Mouse (Mus musculus) hindbrain, embryonic 11.5 days (tissue): ENCODE data around the gene Chst8. TPM values are rescaled to one million over a fixed set of nuclear protein-coding genes. Genes with fewer than 3 reads are reported as not detected.

Experiments used
- ATAC-seq: fragments of 200-750 bp; cut with Nextera tagmentation; 2 replicates; pipeline ENCODE4 v1.8.0; 2017; ENCODE audit warnings: mild to moderate bottlenecking, moderate TSS enrichment, moderate library complexity; ENCODE audit not compliant: low FRiP score
- DNase-seq: peaks from one replicate; pipeline ENCODE4 v3.0.0-alpha.2; 2015; ENCODE audit warnings: low spot score
- H3K27ac ChIP-seq: fragments of 300-500 bp; sonication (generic); 2 replicates; pipeline ENCODE4 v1.5.1; 2014; ENCODE audit warnings: mild to moderate bottlenecking, low read depth, low read length
- H3K27me3 ChIP-seq: fragments of 300-500 bp; sonication (generic); 2 replicates; pipeline ENCODE4 v1.6.1; 2014; ENCODE audit warnings: mild to moderate bottlenecking, low read length, moderate library complexity, mixed read lengths; ENCODE audit not compliant: control insufficient read depth, insufficient read depth
- H3K36me3 ChIP-seq: fragments of 300-500 bp; sonication (generic); 2 replicates; pipeline ENCODE4 v1.6.1; 2014; ENCODE audit warnings: mild to moderate bottlenecking, low read length, moderate library complexity, mixed read lengths; ENCODE audit not compliant: control insufficient read depth, insufficient read depth
- H3K4me1 ChIP-seq: fragments of 300-500 bp; sonication (generic); replicated peaks from 2 replicates; pipeline ENCODE4 v1.6.1; 2014; ENCODE audit warnings: low read length, mixed read lengths; ENCODE audit not compliant: control insufficient read depth, insufficient read depth
- H3K4me2 ChIP-seq: fragments of 300-500 bp; sonication (generic); replicated peaks from 2 replicates; pipeline ENCODE4 v1.6.1; 2014; ENCODE audit warnings: mild to moderate bottlenecking, low read depth, low read length
- H3K4me3 ChIP-seq: fragments of 300-500 bp; sonication (generic); 2 replicates; pipeline ENCODE4 v1.5.1; 2014; ENCODE audit warnings: low read depth, low read length
- H3K9ac ChIP-seq: fragments of 300-500 bp; sonication (generic); 2 replicates; pipeline ENCODE4 v1.6.1; 2014; ENCODE audit warnings: low read depth, low read length
- H3K9me3 ChIP-seq: fragments of 300-500 bp; sonication (generic); 2 replicates; pipeline ENCODE4 v1.6.1; 2016; ENCODE audit warnings: low read length; ENCODE audit not compliant: control insufficient read depth
- WGBS: fragments of 180-500 bp; shearing (Covaris S2); extraction: QIAGEN DNeasy Blood & Tissue Kit; methylation state at CpG from one replicate; pipeline ENCODE4 v1.1.7; 2014; 5-methylcytosine and 5-hydroxymethylcytosine counted together
- polyA plus RNA-seq: library from polyadenylated mRNA; unstranded; fragments of >200 nt; fragmentation: Nextera tagmentation; extraction: Ambion mirVana; gene quantifications from 2 replicates; pipeline ENCODE4 v1.2.1, GENCODE M21; 2014

Chst8 gene
- polyA plus RNA-seq, 1 experiment from 2014 or later, result 13.5 TPM

GRCm38 (mm10) chr7:34721650-34722048, 90.9 kb downstream of the Chst8 start:
- Histone ChIP-seq H3K27ac (0 out of 2 replicates have a peak overlapping the region, but pooled peaks have one; percentile 17), H3K4me3 (no peak overlapping the region), H3K9me3 (no peaks in the 10 kb centered on the region), H3K27me3 (no peaks in the 10 kb centered on the region), H3K9ac (no peak overlapping the region), H3K4me1 (peaks cover 17% of the 10 kb centered on the region), H3K4me2 (no peak overlapping the region), H3K36me3 (no peaks in the 10 kb centered on the region)
- DNase-seq, result peak; percentile 38
- 5% methylated on average over 5 of the region's 5 CpGs for WGBS
- no peak; the same call in 1 of the 2 replicates for ATAC-seq

GRCm38 (mm10) chr7:34720882-34721649, 91.4 kb downstream of the Chst8 start:
- Histone ChIP-seq H3K27me3 (no peaks in the 10 kb centered on the region), H3K9ac (no peak overlapping the region), H3K4me1 (peaks cover 17% of the 10 kb centered on the region), H3K4me2 (no peak overlapping the region), H3K9me3 (no peaks in the 10 kb centered on the region), H3K36me3 (no peaks in the 10 kb centered on the region), H3K4me3 (no peak overlapping the region), H3K27ac (peak overlapping the region; percentile 17; the same call in 1 of the 2 replicates)
- WGBS, result 30% methylated on average over 5 of the region's 5 CpGs
- DNase-seq (peak; percentile 28), ATAC-seq (0 out of 2 replicates have a peak, but pooled peaks have one; percentile 26)

GRCm38 (mm10) chr7:34719599-34719998, 92.9 kb downstream of the Chst8 start:
- ATAC-seq, result no peak
- 35% methylated on average over 5 of the region's 5 CpGs for WGBS
- H3K36me3 ChIP-seq, result no peaks in the 10 kb centered on the region
- H3K4me1 ChIP-seq, result peaks cover 17% of the 10 kb centered on the region
- H3K4me3 ChIP-seq, result no peak overlapping the region
- no peaks in the 10 kb centered on the region for H3K27me3 ChIP-seq
- no peak overlapping the region for H3K27ac ChIP-seq
- H3K9ac ChIP-seq, result no peak overlapping the region
- peak; percentile 83 for DNase-seq
- H3K4me2 ChIP-seq, result no peak overlapping the region
- H3K9me3 ChIP-seq, result no peaks in the 10 kb centered on the region

GRCm38 (mm10) chr7:34718651-34719050, 93.9 kb downstream of the Chst8 start:
- H3K27ac ChIP-seq, result no peak overlapping the region
- WGBS, result 60% methylated on average over 9 of the region's 9 CpGs
- H3K4me1 ChIP-seq, result peaks cover 17% of the 10 kb centered on the region
- ATAC-seq, result no peak
- no peak for DNase-seq
- H3K27me3 ChIP-seq, result no peaks in the 10 kb centered on the region
- no peaks in the 10 kb centered on the region for H3K9me3 ChIP-seq
- no peaks in the 10 kb centered on the region for H3K36me3 ChIP-seq
- H3K9ac ChIP-seq, result no peak overlapping the region
- no peak overlapping the region for H3K4me2 ChIP-seq
- no peak overlapping the region for H3K4me3 ChIP-seq

- peak overlapping the region; percentile 54; the same call in 1 of the 2 replicates for H3K27ac ChIP-seq
- peak; percentile 62 for ATAC-seq
- WGBS, result 2% methylated on average over 11 of the region's 11 CpGs
These were observed 95.2 kb downstream of the Chst8 start for GRCm38 (mm10) chr7:34717161-34717810.

DNA sequence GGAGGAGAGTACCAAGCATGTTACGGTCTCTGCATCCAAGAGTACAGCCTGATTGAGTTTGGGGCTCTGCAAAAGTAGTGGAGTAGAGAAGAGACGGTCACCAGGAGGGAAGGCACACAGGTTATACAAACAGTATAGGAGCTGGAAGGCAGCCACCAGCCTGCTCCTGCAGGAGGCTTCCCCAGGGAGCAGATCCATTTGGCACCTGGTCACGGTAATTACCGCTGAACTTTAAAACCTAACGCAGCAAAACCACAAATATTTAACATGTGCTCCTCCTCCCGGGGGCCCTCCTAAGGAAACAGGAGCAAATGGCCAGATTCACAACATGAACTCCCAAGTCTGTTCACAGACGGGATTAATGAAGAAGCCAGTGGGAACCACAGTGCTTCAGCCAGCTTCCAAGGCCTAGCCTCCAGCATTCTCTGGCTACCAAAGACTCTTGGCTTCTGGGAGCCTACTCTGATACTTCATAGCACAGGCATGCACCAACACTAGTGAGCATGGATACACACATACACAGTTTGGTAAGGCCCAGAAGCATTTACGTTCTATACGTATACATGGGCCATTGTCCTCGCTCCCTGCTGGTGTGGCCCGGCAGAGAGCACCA, 97.6 kb downstream of the Chst8 start:
- Histone ChIP-seq H3K4me1 (peaks cover 6% of the 10 kb centered on the region), H3K4me2 (no peak overlapping the region), H3K27me3 (no peaks in the 10 kb centered on the region), H3K27ac (0 out of 2 replicates have a peak overlapping the region, but pooled peaks have one; percentile 3), H3K9me3 (no peaks in the 10 kb centered on the region), H3K4me3 (no peak overlapping the region), H3K9ac (no peak overlapping the region), H3K36me3 (no peaks in the 10 kb centered on the region)
- ATAC-seq, result no peak
- DNase-seq, result no peak
- WGBS, result 63% methylated on average over 11 of the region's 11 CpGs

More at GRCm38 (mm10) chr7:34717161-34717810, 95.2 kb downstream of the Chst8 start:
- Histone ChIP-seq H3K27me3 (no peaks in the 10 kb centered on the region), H3K4me3 (no peak overlapping the region), H3K4me2 (no peak overlapping the region), H3K4me1 (peaks cover 15% of the 10 kb centered on the region), H3K36me3 (no peaks in the 10 kb centered on the region), H3K9me3 (no peaks in the 10 kb centered on the region), H3K9ac (peak overlapping the region; percentile 16; the same call in 1 of the 2 replicates)
- peak; percentile 54 for DNase-seq

DNA sequence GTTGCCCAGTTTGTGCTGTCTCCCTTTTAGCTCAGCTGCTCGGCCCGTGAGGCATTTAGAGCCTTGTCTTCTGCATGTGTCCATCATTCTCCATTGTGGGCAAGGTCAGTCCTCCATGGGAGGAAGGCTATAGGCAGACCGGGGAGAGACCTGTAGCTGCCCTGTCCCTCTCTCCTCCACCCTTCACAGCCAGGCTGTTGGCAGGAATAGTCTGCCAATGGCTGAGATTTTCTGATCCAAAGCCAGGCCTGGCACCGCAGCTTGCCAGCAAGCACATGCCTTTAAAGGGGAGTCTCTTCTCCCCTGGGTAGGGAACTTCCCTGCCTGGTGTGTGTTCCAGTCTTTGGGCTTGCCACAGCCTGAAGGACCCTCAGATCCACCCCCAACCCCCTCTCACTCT, 103.4 kb downstream of the Chst8 start:
- H3K4me1 ChIP-seq, result peaks cover 3% of the 10 kb centered on the region; the same call in 1 of the 2 replicates
- no peak overlapping the region for H3K4me2 ChIP-seq
- DNase-seq (no peak), ATAC-seq (no peak)
- no peak overlapping the region for H3K27ac ChIP-seq
- H3K36me3 ChIP-seq, result no peaks in the 10 kb centered on the region
- H3K27me3 ChIP-seq, result no peaks in the 10 kb centered on the region
- 76% methylated on average over 4 of the region's 4 CpGs for WGBS
- H3K9me3 ChIP-seq, result no peaks in the 10 kb centered on the region
- no peak overlapping the region for H3K4me3 ChIP-seq
- H3K9ac ChIP-seq, result no peak overlapping the region

DNA sequence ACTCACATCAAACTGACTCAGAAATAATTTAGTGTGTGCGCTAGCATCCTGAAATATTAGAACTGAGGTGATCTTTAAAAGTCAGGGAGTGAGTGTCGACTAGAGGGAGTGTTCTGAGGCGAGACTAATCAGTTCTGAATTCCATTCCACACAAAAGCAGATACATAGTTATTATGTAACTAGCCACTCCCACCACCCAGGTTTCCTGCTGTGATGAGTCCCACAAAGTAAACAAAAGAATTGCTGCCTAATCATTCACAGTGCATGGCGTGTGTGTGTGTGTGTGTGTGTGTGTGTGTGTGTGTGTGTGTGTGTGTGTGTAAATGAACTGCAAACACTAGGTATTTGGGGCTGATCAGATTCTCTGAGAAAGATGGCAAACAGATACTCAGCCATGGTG, 108.1 kb downstream of the Chst8 start:
- Histone ChIP-seq H3K9ac (no peak overlapping the region), H3K4me1 (peaks cover 3% of the 10 kb centered on the region; the same call in 1 of the 2 replicates), H3K27ac (no peak overlapping the region), H3K4me3 (no peak overlapping the region), H3K4me2 (no peak overlapping the region), H3K27me3 (no peaks in the 10 kb centered on the region), H3K36me3 (no peaks in the 10 kb centered on the region), H3K9me3 (no peaks in the 10 kb centered on the region)
- DNase-seq (no peak), ATAC-seq (no peak)
- 40% methylated on average over 4 of the region's 4 CpGs for WGBS
